Mouse (Mus musculus): Measurements from ENCODE around the gene Slc27a4. TPM values are rescaled to one million over a fixed set of nuclear protein-coding genes. Genes with fewer than 3 reads are reported as not detected.
A peak's percentile ranks its signal among the peaks of the same experiment; 100 is the strongest.

Gene Slc27a4
- polyA plus RNA-seq, 1 experiment: 14.2 TPM

DNA sequence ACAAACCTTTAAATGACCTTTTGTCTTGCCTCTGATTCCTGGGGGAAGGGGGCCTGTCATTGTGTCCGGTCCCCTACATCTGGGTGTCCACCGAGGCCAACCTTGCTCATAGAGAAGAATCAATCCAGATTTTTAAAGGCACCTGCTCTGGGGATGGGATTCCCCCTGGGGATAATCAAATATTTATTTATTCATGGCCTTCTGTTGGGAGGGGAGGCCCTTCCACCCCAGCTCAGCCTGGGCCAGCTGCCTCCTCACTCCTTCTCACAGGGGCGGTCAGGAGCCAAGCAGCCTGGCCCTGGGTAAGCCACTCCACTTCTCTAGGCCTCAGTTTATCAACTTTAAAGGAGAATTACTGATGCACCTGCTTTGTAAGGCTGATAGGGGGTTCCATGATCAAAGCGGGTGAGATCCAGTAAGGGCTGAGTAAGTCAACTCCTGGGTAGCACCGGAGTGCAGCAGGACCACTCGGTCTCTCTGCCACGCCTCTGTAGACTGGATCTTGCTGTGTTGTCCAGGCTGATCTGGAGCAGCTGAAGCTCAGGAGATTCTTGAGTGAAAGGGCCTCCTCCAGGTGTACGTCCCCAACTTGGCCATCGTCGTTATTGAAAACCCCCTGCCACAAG, 53.3 kb downstream of the Slc27a4 start:
- Histone ChIP-seq H3K36me3 (ENCODE audit: control insufficient read depth, insufficient read depth, low read length) (no peaks in the 10 kb centered on the region), H3K27ac (ENCODE audit: insufficient read depth, low read length) (no peak overlapping the region), H3K27me3 (ENCODE audit: control insufficient read depth, insufficient read depth, low read length) (no peaks in the 10 kb centered on the region), H3K4me3 (ENCODE audit: extremely low read depth, insufficient read depth, insufficient read length) (no peak overlapping the region), H3K4me1 (ENCODE audit: control insufficient read depth, insufficient read depth, insufficient read length) (no peaks in the 10 kb centered on the region)
- TF ChIP-seq CTCF (IDR thresholded peaks at IDR 0.05; ENCODE audit: extremely low read depth, insufficient read depth, insufficient read length, insufficient replicate concordance): no peak
- TF ChIP-seq POLR2A (IDR thresholded peaks at IDR 0.05; ENCODE audit: low read depth, low read length): no peak
- WGBS: 81% methylated on average over 10 of the region's 10 CpGs
- no peak for DNase-seq (ENCODE audit: low read depth in 1 of 2, low spot score in 2 of 2)

DNA sequence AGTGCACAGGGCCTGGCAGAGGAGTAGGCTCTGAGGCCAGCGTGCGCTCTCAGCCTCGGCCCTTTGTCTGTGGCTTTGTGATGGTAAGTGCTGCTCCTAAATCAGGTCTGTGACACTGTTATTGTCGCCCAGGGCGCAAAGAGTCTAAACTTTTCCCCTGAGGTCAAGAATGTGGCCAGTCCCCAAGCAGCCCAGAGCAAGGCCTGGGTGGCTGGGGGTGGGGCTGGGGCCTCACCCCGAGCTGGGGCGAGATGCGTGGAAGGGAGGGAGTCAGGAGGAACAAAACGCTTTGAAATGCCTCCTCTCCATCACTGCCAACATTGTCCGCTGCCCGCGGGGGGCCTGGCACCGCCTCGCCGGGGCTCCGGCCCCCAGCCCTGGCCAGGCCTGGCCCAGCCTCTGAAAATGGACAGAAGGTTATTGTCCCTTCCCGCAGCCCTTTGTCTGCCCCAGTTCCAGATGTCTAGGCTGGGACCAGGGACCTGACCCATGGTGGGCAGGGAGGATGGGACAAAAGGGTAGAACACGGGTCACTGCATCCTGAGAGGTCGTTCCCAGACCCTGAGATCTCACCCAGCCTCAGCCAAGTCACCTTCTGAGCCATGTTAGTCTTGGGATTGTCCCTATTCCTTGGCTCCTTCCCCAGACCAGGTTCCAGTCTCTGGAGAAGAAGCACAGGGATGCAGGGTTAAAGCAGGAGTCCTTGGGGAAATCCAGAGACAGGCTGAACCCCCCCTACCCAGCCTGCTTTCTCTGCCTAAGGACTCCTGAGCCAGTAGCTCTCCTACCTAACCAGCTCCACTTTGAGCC, 54.2 kb downstream of the Slc27a4 start:
- no peaks in the 10 kb centered on the region for H3K27me3 ChIP-seq (ENCODE audit: control insufficient read depth, insufficient read depth, low read length)
- WGBS: 55% methylated on average over 19 of the region's 19 CpGs
- TF ChIP-seq POLR2A (IDR thresholded peaks at IDR 0.05; ENCODE audit: low read depth, low read length): no peak
- no peak overlapping the region for H3K4me3 ChIP-seq (ENCODE audit: extremely low read depth, insufficient read depth, insufficient read length)
- no peak overlapping the region for H3K27ac ChIP-seq (ENCODE audit: insufficient read depth, low read length)
- no peak for DNase-seq (ENCODE audit: low read depth in 1 of 2, low spot score in 2 of 2)
- no peaks in the 10 kb centered on the region for H3K4me1 ChIP-seq (ENCODE audit: control insufficient read depth, insufficient read depth, insufficient read length)
- H3K36me3 ChIP-seq (ENCODE audit: control insufficient read depth, insufficient read depth, low read length): no peaks in the 10 kb centered on the region

DNA sequence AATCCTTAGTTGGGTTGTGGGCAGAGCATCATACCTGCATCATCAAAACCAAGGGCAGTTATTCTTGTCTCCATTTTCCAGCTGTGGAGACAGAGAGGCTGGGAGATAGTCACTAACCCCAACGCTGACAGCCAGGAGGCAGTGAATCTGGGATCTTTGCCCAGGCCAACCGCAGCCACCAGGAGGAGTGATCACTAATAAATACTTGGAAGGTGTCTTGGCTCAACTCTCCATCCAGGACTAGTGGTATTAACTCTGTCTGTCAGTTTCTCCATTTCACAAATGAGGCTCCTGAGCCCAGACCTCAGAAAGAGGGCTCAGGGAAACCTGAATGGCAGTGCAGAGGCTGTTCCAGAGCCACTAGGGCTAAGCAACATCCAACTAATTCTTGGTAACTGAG, 54.9 kb downstream of the Slc27a4 start:
- Histone ChIP-seq H3K4me1 (ENCODE audit: control insufficient read depth, insufficient read depth, insufficient read length) (no peaks in the 10 kb centered on the region), H3K36me3 (ENCODE audit: control insufficient read depth, insufficient read depth, low read length) (no peaks in the 10 kb centered on the region), H3K27ac (ENCODE audit: insufficient read depth, low read length) (no peak overlapping the region), H3K27me3 (ENCODE audit: control insufficient read depth, insufficient read depth, low read length) (no peaks in the 10 kb centered on the region), H3K4me3 (ENCODE audit: extremely low read depth, insufficient read depth, insufficient read length) (no peak overlapping the region)
- TF ChIP-seq CTCF (IDR thresholded peaks at IDR 0.05; ENCODE audit: extremely low read depth, insufficient read depth, insufficient read length, insufficient replicate concordance): no peak
- TF ChIP-seq POLR2A (IDR thresholded peaks at IDR 0.05; ENCODE audit: low read depth, low read length): no peak
- no peak for DNase-seq (ENCODE audit: low read depth in 1 of 2, low spot score in 2 of 2)
- 48% methylated on average over 2 of the region's 2 CpGs for WGBS

DNA sequence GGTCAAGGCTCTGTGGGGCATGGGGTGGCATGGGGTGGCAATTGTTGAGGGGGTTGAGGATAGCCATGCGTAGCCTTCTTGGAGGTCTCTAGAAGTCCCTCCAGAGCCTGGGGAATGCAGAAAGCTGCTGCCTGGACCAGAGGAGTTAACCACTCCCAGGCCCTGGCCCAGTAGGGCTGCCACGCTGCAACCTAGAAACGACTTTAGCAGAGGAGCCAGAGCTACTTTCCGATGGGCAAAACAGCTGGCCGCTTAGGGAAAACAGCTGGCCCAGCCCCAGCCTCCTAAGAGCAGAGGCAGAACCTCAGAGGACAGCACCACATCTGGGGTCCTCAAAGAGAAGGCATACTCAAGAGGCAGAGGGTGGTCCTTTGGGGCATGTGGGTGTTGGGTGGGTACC, 55.5 kb downstream of the Slc27a4 start:
- no peak for DNase-seq (ENCODE audit: low read depth in 1 of 2, low spot score in 2 of 2)
- 78% methylated on average over 5 of the region's 5 CpGs for WGBS
- H3K4me1 ChIP-seq (ENCODE audit: control insufficient read depth, insufficient read depth, insufficient read length): no peaks in the 10 kb centered on the region
- no peaks in the 10 kb centered on the region for H3K36me3 ChIP-seq (ENCODE audit: control insufficient read depth, insufficient read depth, low read length)
- no peaks in the 10 kb centered on the region for H3K27me3 ChIP-seq (ENCODE audit: control insufficient read depth, insufficient read depth, low read length)
- no peak overlapping the region for H3K4me3 ChIP-seq (ENCODE audit: extremely low read depth, insufficient read depth, insufficient read length)
- no peak overlapping the region for H3K27ac ChIP-seq (ENCODE audit: insufficient read depth, low read length)
- TF ChIP-seq POLR2A (IDR thresholded peaks at IDR 0.05; ENCODE audit: low read depth, low read length) (no peak), CTCF (IDR thresholded peaks at IDR 0.05; ENCODE audit: extremely low read depth, insufficient read depth, insufficient read length, insufficient replicate concordance) (no peak)

DNA sequence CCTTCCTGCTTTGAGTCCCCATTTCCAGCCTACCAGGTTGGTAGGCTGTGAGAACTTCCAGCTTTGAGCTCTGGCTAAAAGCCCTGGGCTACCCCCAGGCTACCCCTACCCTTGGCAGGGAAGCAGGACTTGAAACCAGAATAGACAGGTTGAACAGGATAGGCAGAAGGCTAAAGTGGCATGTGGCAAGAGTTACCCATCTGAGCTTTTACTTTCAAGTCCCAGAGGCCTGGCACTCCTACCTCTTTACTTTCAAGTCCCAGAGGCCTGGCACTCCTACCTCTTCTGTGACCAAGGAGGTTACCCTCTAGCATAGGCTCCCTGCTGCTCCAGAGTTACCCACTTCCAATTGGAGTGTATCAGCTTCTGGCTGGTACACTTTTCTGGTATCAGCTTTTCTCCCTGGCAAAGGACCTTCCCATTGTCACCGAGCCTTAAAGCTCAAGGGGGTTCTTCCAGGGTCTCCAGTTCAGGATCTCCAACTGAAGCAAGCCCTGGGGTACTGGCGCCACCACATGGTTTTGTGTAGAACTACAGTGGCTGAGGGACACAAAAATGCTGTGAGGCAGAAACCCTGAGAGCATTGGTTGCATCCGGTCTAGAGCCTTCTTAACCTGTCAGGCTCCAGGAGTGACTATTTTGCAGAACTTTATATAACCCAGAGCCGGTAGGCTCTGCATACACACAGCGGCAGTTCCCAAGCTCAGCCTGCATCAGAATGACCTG, 56.5 kb downstream of the Slc27a4 start:
- 4% methylated on average over 5 of the region's 5 CpGs for WGBS
- H3K27me3 ChIP-seq (ENCODE audit: control insufficient read depth, insufficient read depth, low read length): no peaks in the 10 kb centered on the region
- no peak for TF ChIP-seq POLR2A (IDR thresholded peaks at IDR 0.05; ENCODE audit: low read depth, low read length)
- peak; percentile 29; the same call in 1 of the 2 replicates for TF ChIP-seq CTCF (IDR thresholded peaks at IDR 0.05; ENCODE audit: extremely low read depth, insufficient read depth, insufficient read length, insufficient replicate concordance)
- no peak overlapping the region for H3K4me3 ChIP-seq (ENCODE audit: extremely low read depth, insufficient read depth, insufficient read length)
- DNase-seq (ENCODE audit: low read depth in 1 of 2, low spot score in 2 of 2): peak in 1 of 2 experiments; percentile 10
- no peak overlapping the region for H3K27ac ChIP-seq (ENCODE audit: insufficient read depth, low read length)
- H3K4me1 ChIP-seq (ENCODE audit: control insufficient read depth, insufficient read depth, insufficient read length): no peaks in the 10 kb centered on the region
- H3K36me3 ChIP-seq (ENCODE audit: control insufficient read depth, insufficient read depth, low read length): no peaks in the 10 kb centered on the region

DNA sequence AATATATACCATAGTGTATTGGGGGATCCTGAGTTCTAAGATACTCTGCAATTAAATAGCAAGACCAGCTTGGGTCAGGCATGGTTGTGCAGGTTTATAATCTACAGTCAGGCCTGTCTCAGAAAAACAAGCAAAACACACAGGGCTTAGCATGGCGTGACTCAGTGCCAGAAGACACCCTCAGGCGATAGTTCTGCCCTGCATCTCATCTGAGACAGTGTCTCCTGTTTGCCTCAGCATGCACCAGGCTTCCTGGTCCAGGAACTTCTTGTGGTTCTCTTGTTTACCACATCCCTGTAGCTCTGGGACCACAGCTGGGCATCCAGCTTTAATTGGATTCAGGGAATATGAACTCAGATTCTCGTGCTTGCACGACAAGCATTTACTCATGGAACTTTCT, 62.7 kb downstream of the Slc27a4 start:
- TF ChIP-seq CTCF (IDR thresholded peaks at IDR 0.05; ENCODE audit: extremely low read depth, insufficient read depth, insufficient read length, insufficient replicate concordance) (no peak), POLR2A (IDR thresholded peaks at IDR 0.05; ENCODE audit: low read depth, low read length) (no peak)
- Histone ChIP-seq H3K4me1 (ENCODE audit: control insufficient read depth, insufficient read depth, insufficient read length) (peaks cover 3% of the 10 kb centered on the region; the same call in 1 of the 2 replicates), H3K36me3 (ENCODE audit: control insufficient read depth, insufficient read depth, low read length) (no peaks in the 10 kb centered on the region), H3K4me3 (ENCODE audit: extremely low read depth, insufficient read depth, insufficient read length) (no peak overlapping the region), H3K27ac (ENCODE audit: insufficient read depth, low read length) (no peak overlapping the region), H3K27me3 (ENCODE audit: control insufficient read depth, insufficient read depth, low read length) (no peaks in the 10 kb centered on the region)
- 77% methylated on average over 4 of the region's 4 CpGs for WGBS
- no peak for DNase-seq (ENCODE audit: low read depth in 1 of 2, low spot score in 2 of 2)

Other genes with a start within 250 kb of the Slc27a4 start
- gene Rapgef1, start 182.9 kb upstream of the Slc27a4 start, polyA plus RNA-seq (2012; rRNA removed): 75.1 and 95.9 TPM in 2 replicates
- gene Gm13420, start 50.9 kb upstream of the Slc27a4 start, polyA plus RNA-seq (2012; rRNA removed): 0.26 and 0.81 TPM in 2 replicates
- gene Gm13547, start 43.3 kb upstream of the Slc27a4 start, polyA plus RNA-seq (2012; rRNA removed): not detected in 2 replicates
- gene Coq4, start 15.1 kb upstream of the Slc27a4 start, polyA plus RNA-seq (2012; rRNA removed): 31.9 and 32.6 TPM in 2 replicates
- gene Trub2, start 14.1 kb upstream of the Slc27a4 start, polyA plus RNA-seq (2012; rRNA removed): 25.5 and 29.3 TPM in 2 replicates
- gene Urm1, start 17.4 kb downstream of the Slc27a4 start, polyA plus RNA-seq (2012; rRNA removed): 31.9 and 37.4 TPM in 2 replicates
- gene Cercam, start 66.5 kb downstream of the Slc27a4 start, polyA plus RNA-seq (2012; rRNA removed): 8.4 and 11.7 TPM in 2 replicates
- gene Odf2, start 86.6 kb downstream of the Slc27a4 start, polyA plus RNA-seq (2012; rRNA removed): 26.3 and 28.2 TPM in 2 replicates
- 14.5 and 16.4 TPM in 2 replicates for gene Gle1, start 132.8 kb downstream of the Slc27a4 start, polyA plus RNA-seq (2012; rRNA removed)
- 98.5 and 101 TPM in 2 replicates for gene Sptan1, start 162.9 kb downstream of the Slc27a4 start, polyA plus RNA-seq (2012; rRNA removed)
- 7.6 and 12.3 TPM in 2 replicates for gene Wdr34, start 246.2 kb downstream of the Slc27a4 start, polyA plus RNA-seq (2012; rRNA removed)

Measured in spleen, adult 2 months (tissue).